10 mouse cellular contexts compared by ENCODE assay signal in genomic region chr10:19594201-19594905, GRCm38 (mm10). TPM values are rescaled to one million over a fixed set of nuclear protein-coding genes. Genes with fewer than 3 reads are reported as not detected.
DNase-seq lines count a peak whose midpoint lies in the region; ATAC-seq lines count a peak whose summit lies in the region.
"Had no signal": no experiment of that assay in that cellular context is flagged by ENCODE, and none has a peak within 500 bp of the region (broad histone marks: within the 10 kb centered on the region; RNA-seq: fewer than 3 reads in every experiment).

No protein-coding gene starts in this region.

- H3K9me3 ChIP-seq in heart, embryonic 10.5 days = no peaks in the 10 kb centered on the region
- H3K9me3 ChIP-seq in kidney, embryonic 15.5 days (replicated peaks) = no peaks in the 10 kb centered on the region
- H3K9me3 ChIP-seq in midbrain, embryonic 13.5 days = no peaks in the 10 kb centered on the region

- no peaks in the 10 kb centered on the region for H3K27me3 ChIP-seq in heart, embryonic 10.5 days (ENCODE audit: insufficient read depth, poor library complexity, severe bottlenecking)
- no peaks in the 10 kb centered on the region for H3K27me3 ChIP-seq in kidney, embryonic 15.5 days
- H3K27me3 ChIP-seq in midbrain, embryonic 13.5 days = no peaks in the 10 kb centered on the region

- no peak overlapping the region for H3K9ac ChIP-seq in kidney, embryonic 15.5 days
- no peak overlapping the region for H3K9ac ChIP-seq in midbrain, embryonic 13.5 days (replicated peaks)

- WGBS in heart, embryonic 10.5 days = 88% methylated on average over 3 of the region's 3 CpGs
- WGBS in kidney, embryonic 15.5 days = 83% methylated on average over 3 of the region's 3 CpGs
- WGBS in midbrain, embryonic 13.5 days = 90% methylated on average over 3 of the region's 3 CpGs

- H3K4me1 ChIP-seq in heart, embryonic 10.5 days = peaks cover 27% of the 10 kb centered on the region
- peaks cover 27% of the 10 kb centered on the region for H3K4me1 ChIP-seq in kidney, embryonic 15.5 days
- peaks cover 19% of the 10 kb centered on the region for H3K4me1 ChIP-seq in midbrain, embryonic 13.5 days (replicated peaks)

- no peak for ATAC-seq in kidney, embryonic 15.5 days (replicated peaks; ENCODE audit: low FRiP score)
- ATAC-seq in midbrain, embryonic 13.5 days = no peak

- no peak overlapping the region for H3K4me3 ChIP-seq in heart, embryonic 10.5 days
- H3K4me3 ChIP-seq in kidney, embryonic 15.5 days (replicated peaks) = no peak overlapping the region
- H3K4me3 ChIP-seq in midbrain, embryonic 13.5 days (replicated peaks) = no peak overlapping the region

- DNase-seq in heart, adult 8-10 months (ENCODE audit: low spot score) = peak; percentile 31
- DNase-seq in heart, embryonic 10.5 days (ENCODE audit: low spot score) = no peak
- DNase-seq in T-cell, adult 2 months (ENCODE audit: low spot score) = peak; percentile 28
- peak; percentile 45 for DNase-seq in naive thymus-derived CD4-positive, alpha-beta T cell, adult 2 months (ENCODE audit: low read depth)
- DNase-seq in neural tube, embryonic 10.5 days (ENCODE audit: extremely low spot score, low spot score) = no peak
- DNase-seq in cerebellum, postnatal 25 days = no peak
- DNase-seq: adrenal gland, adult 8-10 months had no signal

- no peak overlapping the region for H3K27ac ChIP-seq in heart, embryonic 10.5 days
- no peak overlapping the region for H3K27ac ChIP-seq in kidney, embryonic 15.5 days
- no peak overlapping the region for H3K27ac ChIP-seq in midbrain, embryonic 13.5 days

- 0 out of 2 replicates have a peak overlapping the region, but pooled peaks have one; percentile 1 for H3K4me2 ChIP-seq in kidney, embryonic 15.5 days
- H3K4me2 ChIP-seq in midbrain, embryonic 13.5 days (replicated peaks) = no peak overlapping the region

- H3K36me3 ChIP-seq in heart, embryonic 10.5 days = peaks cover 16% of the 10 kb centered on the region
- peaks cover 13% of the 10 kb centered on the region for H3K36me3 ChIP-seq in kidney, embryonic 15.5 days
- no peaks in the 10 kb centered on the region for H3K36me3 ChIP-seq in midbrain, embryonic 13.5 days

RNA-seq across cellular contexts. Expression of gene Ifngr1, which starts 2.6 kb away (rescaled TPM):
- 10 to 100 TPM; 38.6 to 45.7 (median 39.3) TPM for total RNA-seq in heart, adult 8-10 months (2022)
- 33.6 and 36.7 TPM in 2 replicates for polyA plus RNA-seq in heart, embryonic 10.5 days (2016; fragmentation: Nextera tagmentation; extraction: Ambion mirVana)
- 54.0 and 58.1 TPM in 2 replicates for polyA plus RNA-seq in kidney, embryonic 15.5 days (2015; fragmentation: Nextera tagmentation; extraction: Ambion mirVana)
- 19.0 and 20.3 TPM in 2 replicates for polyA plus RNA-seq in midbrain, embryonic 13.5 days (2015; fragmentation: Nextera tagmentation; extraction: Ambion mirVana)

RNA-seq across cellular contexts. Expression of gene Il22ra2, which starts 27.4 kb away (rescaled TPM):
- total RNA-seq in heart, adult 8-10 months (2022) = not detected
- not detected in 2 replicates for polyA plus RNA-seq in heart, embryonic 10.5 days (2016; fragmentation: Nextera tagmentation; extraction: Ambion mirVana)
- polyA plus RNA-seq in kidney, embryonic 15.5 days (2015; fragmentation: Nextera tagmentation; extraction: Ambion mirVana) = not detected in 2 replicates
- polyA plus RNA-seq in midbrain, embryonic 13.5 days (2015; fragmentation: Nextera tagmentation; extraction: Ambion mirVana) = not detected in 2 replicates
- total RNA-seq: adrenal gland, adult 8-10 months; left cerebral cortex, postnatal 14 days had no signal

Comparison
In these comparisons a context has a peak if more than half of its experiments do, and no peak if none do; other contexts are left out.
1. DNase-seq: peak in heart, adult 8-10 months (single experiment), T-cell, adult 2 months (single experiment) and naive thymus-derived CD4-positive, alpha-beta T cell, adult 2 months (single experiment); none in heart, embryonic 10.5 days (single experiment), neural tube, embryonic 10.5 days (single experiment) and cerebellum, postnatal 25 days (0 of 2).